Mouse (Mus musculus) layer of hippocampus, adult 18-20 months (tissue): Measurements from ENCODE around the gene Mgat3. TPM values are rescaled to one million over a fixed set of nuclear protein-coding genes. Genes with fewer than 3 reads are reported as not detected.
A peak's percentile ranks its signal among the peaks of the same experiment; 100 is the strongest.

Experiments
- DNase-seq, 2 experiments: peaks; one replicate each; pipeline ENCODE4 v3.0.0; 2022; ENCODE audit warnings: low spot score in 2 of 2
- total RNA-seq, 2 experiments: library from RNA; stranded (reverse); gene quantifications; 2 replicates each; pipeline ENCODE4 v1.2.3; 2021

Mgat3 gene
- total RNA-seq, 2 experiments from 2014 or later = 114 to 118 TPM

DNA sequence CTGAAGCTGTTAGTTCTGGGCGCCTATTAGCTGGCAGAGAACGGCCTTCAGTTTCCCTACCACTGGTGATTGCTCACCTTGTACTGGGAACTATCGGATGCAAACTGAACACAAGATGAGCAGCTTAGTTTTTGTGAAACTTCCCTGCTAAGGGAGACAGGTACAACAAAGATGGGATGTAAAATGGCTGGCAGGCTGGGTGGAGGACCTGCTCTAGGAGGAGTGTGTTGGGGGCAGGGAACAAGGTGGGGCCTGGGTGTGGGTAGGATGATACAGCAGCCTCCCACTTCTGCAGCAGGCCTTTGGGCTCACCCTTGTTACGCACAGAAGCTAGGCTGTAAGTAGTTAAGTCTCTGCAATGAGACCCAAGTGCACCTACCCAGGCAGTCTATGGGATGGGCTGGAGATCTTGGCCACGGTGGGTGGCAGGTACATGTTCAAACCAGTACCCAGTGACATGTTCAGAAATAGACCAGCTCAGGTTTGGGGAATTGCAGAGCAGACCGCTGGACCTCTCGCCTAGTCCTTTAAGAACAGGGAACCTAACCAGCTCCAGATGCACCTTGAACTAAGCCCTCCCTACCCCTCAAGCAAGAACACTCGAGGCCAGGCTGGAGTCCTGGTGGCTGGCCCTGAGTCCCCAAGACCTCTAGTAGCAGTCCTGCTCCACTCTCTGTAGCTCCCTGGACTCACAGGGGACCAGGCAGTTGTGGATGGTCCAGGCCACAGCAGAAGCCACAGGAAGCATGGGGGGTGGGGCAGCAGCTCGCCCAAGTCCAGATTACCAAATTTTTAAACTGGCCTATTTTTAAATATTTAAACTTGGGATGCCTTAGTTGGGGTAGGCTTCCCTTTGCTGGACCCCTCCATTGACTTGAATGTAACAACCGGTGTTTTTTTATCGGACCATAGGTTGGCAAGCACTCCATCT, 85.0 kb downstream of the Mgat3 start:
- DNase-seq = peak in 1 of 2 experiments; percentile 34

DNA sequence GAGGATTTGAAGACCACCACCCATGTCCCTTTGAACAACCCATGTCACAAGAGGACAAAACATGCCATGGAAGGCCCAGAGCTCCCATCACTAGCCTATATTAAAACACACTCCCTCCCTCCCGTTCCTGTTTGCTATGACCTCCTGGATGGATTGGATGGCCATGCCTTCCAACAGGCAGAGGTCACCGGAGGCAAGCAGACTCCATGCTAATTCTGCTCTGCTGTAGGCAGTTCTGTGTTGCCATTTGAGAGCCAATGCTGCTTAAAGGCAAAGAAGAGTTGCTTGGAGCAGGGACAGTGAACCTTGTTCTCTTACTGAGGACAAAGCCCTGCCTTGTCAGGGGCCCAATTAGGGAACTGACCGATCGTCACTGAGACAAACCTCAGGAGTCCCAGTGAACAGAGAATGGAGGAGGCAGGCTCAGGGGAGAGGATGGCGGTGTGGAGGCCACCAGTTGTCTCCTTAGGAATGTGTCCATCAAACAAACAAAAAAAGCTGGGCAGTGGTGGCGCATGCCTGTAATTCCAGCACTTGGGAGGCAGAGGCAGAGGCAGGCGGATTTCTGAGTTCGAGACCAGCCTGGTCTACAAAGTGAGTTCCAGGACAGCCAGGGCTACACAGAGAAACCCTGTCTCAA, 86.0 kb downstream of the Mgat3 start:
- DNase-seq = no peak

DNA sequence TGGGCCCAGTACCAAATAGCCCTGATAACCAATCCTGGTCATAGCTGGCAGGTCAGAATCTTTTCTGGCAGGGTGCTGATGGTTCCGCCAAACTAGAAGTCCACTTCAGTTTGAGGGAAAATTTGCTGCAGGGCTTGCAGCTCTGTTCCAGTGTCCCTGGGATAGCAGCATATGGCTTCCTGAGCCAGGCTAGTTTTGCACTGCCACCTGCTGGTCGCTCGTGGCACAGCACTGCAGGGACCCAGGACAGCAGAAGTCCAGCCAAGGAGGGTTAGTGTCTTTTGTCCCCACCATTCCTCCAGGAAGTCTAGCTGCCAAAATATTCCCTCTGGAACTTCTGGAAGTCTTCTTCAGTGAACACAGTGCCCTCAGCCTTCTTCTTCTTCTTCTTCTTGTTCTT, 87.2 kb downstream of the Mgat3 start:
- peak; percentile 71 to 89 for DNase-seq

DNA sequence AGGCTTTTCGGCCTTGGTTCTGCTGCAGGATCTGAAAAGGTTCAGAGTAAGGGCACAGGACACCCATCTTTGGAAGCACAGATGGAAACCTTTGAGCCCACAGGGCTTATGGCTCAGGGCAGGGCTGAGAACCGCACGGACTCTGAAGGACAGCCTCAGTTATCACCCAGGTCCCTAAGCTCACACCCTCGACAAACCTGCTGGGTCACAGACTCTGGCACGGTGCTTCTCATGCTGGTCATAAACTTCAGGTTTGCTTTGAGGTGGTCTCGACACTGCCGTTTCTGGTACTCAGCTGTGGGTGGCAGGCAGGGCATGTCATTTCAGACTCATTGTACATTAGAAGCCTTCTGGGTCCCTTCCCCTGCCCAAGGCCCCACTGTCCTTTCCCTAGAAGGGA, 87.6 kb downstream of the Mgat3 start:
- DNase-seq = no peak

DNA sequence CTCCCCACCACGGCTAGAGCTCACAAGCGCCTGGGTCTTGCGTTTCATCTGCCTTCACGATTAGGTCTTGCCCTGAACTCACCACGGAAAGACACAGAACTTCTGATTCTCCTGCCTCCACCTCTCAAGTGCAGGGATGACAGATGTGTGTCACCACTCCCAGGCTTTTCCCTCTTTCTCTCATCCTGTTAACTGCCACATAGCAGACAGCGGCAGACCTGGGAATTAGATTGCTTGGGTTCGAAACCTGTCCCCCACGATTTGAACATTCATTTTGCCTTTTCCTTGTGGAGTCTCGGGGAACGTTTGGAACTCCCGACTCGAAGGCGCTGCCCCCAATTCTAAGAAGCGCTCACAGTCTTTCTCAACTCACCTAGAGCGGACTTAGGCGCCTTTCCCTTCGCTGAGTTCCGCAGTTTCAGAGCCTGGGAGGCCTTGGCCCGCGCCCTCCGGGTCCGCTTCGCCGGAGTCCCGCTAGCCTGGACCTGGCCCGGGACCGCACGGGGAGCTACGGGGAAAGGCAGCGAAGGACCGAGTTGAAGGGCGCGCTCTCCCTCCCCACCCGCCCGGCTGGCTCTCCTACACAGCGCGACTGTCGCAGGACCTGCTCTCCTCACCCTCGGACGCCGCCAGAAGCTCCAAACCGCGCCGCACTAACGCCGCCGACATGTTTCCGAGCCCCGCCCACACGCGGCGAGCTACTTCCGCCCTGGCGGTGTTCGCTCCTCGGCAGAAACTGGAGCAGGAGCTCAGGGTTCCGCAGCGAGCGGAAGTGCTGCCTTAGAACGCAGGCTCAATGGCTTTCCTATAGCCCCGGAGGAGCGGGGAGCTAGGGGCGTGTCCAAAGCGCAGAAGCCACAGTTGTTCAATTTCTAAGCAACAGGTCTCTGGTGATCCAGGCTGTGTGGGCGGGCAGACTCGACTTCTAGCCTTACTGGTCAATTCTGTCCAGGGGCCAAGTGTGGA, 90.4 kb downstream of the Mgat3 start, which contains the start of gene Rps19bp1:
Gene Rps19bp1, minus strand, starts transcription at position 706 of the 966 bp plus-strand sequence.
- peak; percentile 86 to 93 for DNase-seq

Other genes starting within 250 kb of the Mgat3 start
- gene Cbx7, start 202.6 kb upstream of the Mgat3 start, total RNA-seq = 10 to 100 TPM; 62.3 to 62.7 TPM
- 10 to 100 TPM; 28.2 to 30.4 TPM for gene Pdgfb, start 158.7 kb upstream of the Mgat3 start, total RNA-seq
- 100 to 1,000 TPM; 370 to 379 TPM for gene Syngr1, start 82.4 kb upstream of the Mgat3 start, total RNA-seq
- gene Rpl3, start 81.9 kb upstream of the Mgat3 start, total RNA-seq = 100 to 1,000 TPM; 600 to 628 TPM
- gene Tab1, start 40.6 kb upstream of the Mgat3 start, total RNA-seq = 10 to 100 TPM; 21.2 to 23.4 TPM
- 10 to 100 TPM; 32.7 to 33.9 TPM for gene Mief1, start 60.3 kb downstream of the Mgat3 start, total RNA-seq
- gene AC140267.1, start 62.1 kb downstream of the Mgat3 start, total RNA-seq = 10 to 100 TPM; 15.2 to 19.6 TPM
- gene Atf4, start 81.5 kb downstream of the Mgat3 start, total RNA-seq = 100 to 1,000 TPM in 1 of 2 experiments, 10 to 100 TPM in 1; 98.4 to 101 TPM
- gene Rps19bp1, start 90.6 kb downstream of the Mgat3 start, total RNA-seq = 10 to 100 TPM; 36.1 to 40.0 TPM
- gene Cacna1i, start 113.5 kb downstream of the Mgat3 start, total RNA-seq = 10 to 100 TPM; 44.2 to 46.2 TPM